Mouse (Mus musculus): ENCODE data around the gene Fam118a.

- TF ChIP-seq CTCF (IDR thresholded peaks at IDR 0.05; ENCODE audit: low read depth, low read length) = peak; percentile 94
- no peak for TF ChIP-seq POLR2A (IDR thresholded peaks at IDR 0.05; ENCODE audit: extremely low read depth, insufficient read depth, low read length)
Observed at GRCm38 (mm10) chr15:85000984-85001982, 27.5 kb upstream of the Fam118a start.

Data from liver, adult 2 months (tissue).